Mouse (Mus musculus): Measurements from ENCODE around the gene Zfp445. TPM values are rescaled to one million over a fixed set of nuclear protein-coding genes. Genes with fewer than 3 reads are reported as not detected.

The Zfp445 gene
- polyA plus RNA-seq, 1 experiment from 2014 or later: 67.1 TPM

GRCm38 (mm10) chr9:122836126-122836525, 29.7 kb downstream of the Zfp445 start:
- H3K36me3 ChIP-seq: peaks cover 3% of the 10 kb centered on the region; the same call in 1 of the 2 replicates
- no peak overlapping the region for H3K4me2 ChIP-seq
- H3K4me3 ChIP-seq: no peak overlapping the region
- no peaks in the 10 kb centered on the region for H3K9me3 ChIP-seq
- ATAC-seq (ENCODE audit: borderline replicate concordance, extremely low read depth, low FRiP score, low TSS enrichment): no peak
- peak overlapping the region; percentile 77 for H3K27ac ChIP-seq
- peaks cover 18% of the 10 kb centered on the region for H3K4me1 ChIP-seq
- H3K27me3 ChIP-seq: no peaks in the 10 kb centered on the region
- 63% methylated on average over 9 of the region's 9 CpGs for WGBS
- no peak overlapping the region for H3K9ac ChIP-seq

DNA sequence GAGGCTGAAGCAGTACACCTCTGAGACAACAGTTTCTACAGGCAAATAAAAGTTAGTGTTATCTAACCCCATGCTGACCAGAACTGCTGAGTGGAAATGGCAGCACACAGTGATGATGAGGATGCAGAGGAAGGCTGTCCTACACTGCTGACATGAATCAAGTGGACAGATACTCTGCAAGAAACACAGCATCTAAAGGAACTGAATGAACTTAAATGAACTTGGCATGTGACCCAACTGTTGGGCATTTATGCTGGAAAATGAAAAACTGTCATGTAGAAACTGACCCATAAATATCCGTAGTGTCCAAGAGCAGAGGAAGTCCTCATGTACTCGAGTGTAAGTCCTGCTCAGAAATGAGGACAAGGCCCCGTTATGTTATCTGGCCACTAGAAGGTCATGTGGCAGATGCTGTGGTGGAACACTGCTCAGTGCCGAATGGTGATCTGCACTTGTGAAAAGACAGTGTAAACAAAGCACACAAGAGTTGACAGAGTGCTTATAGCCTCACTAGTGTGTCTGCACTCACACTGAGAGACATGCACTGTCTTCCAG, 35.9 kb downstream of the Zfp445 start:
- no peak overlapping the region for H3K27ac ChIP-seq
- H3K27me3 ChIP-seq: no peaks in the 10 kb centered on the region
- ATAC-seq (ENCODE audit: borderline replicate concordance, extremely low read depth, low FRiP score, low TSS enrichment): no peak
- peaks cover 18% of the 10 kb centered on the region for H3K36me3 ChIP-seq
- no peak overlapping the region for H3K4me2 ChIP-seq
- no peaks in the 10 kb centered on the region for H3K4me1 ChIP-seq
- 50% methylated on average over 4 of the region's 4 CpGs for whole genome bisulfite sequencing
- no peaks in the 10 kb centered on the region for H3K9me3 ChIP-seq
- no peak overlapping the region for H3K9ac ChIP-seq
- no peak overlapping the region for H3K4me3 ChIP-seq

DNA sequence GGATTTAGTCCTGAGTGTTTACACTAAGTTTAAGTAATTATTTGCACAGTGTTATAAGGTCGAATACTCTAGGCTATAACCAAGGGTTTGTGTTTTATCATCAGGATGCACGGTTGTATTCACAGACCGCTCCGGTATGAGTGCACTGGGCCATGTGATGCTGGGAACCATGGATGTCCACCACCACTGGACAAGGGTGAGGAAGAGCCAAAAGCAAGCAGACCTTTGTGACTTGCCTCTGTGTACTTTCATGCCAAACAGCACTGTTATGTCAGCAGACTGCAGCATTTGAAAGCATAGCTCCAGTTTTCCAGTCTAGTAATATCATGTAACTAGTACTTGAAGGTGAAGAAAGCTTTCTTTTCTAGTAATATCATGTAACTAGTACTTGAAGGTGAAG, 39.1 kb downstream of the Zfp445 start:
- no peak overlapping the region for H3K9ac ChIP-seq
- no peaks in the 10 kb centered on the region for H3K27me3 ChIP-seq
- no peak overlapping the region for H3K4me3 ChIP-seq
- no peak overlapping the region for H3K27ac ChIP-seq
- H3K4me2 ChIP-seq: no peak overlapping the region
- 61% methylated on average over 4 of the region's 4 CpGs for WGBS
- no peak for ATAC-seq (ENCODE audit: borderline replicate concordance, extremely low read depth, low FRiP score, low TSS enrichment)
- H3K9me3 ChIP-seq: no peaks in the 10 kb centered on the region
- H3K4me1 ChIP-seq: no peaks in the 10 kb centered on the region
- H3K36me3 ChIP-seq: peaks cover 24% of the 10 kb centered on the region

DNA sequence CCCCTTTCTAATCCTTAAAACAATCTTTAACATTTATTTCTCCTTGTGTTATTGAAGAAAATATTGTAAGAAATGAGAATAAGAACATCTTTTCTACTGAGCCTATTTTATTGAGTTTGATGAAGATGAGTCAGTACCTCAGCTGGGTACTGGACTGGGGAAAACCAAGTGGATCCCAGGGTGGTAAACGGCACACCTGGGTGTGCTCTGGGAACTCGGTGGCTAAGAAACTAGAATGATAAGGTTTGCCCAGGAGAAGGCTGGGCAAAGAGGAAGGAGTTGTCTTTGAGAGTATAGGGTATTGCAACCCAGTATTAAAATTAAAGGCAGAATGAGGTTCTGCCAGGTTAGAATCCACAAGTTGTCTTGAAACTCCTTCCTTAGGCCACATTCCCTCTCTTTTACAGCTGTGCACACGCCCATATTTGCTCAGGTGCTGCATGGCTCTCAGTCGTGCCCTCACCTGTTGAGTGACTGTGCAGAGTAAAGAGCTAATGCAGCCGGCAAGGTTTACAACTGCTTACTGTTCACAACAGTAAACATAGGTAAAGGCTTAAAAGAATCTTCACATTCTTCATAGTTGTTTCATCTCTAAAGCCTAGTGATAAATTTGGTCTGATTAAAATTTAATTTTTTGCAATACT, 42.3 kb downstream of the Zfp445 start:
- H3K27ac ChIP-seq: peak overlapping the region; percentile 35; the same call in 1 of the 2 replicates
- no peak for ATAC-seq (ENCODE audit: borderline replicate concordance, extremely low read depth, low FRiP score, low TSS enrichment)
- no peaks in the 10 kb centered on the region for H3K9me3 ChIP-seq
- no peak overlapping the region for H3K4me2 ChIP-seq
- H3K27me3 ChIP-seq: no peaks in the 10 kb centered on the region
- no peak overlapping the region for H3K4me3 ChIP-seq
- no peaks in the 10 kb centered on the region for H3K4me1 ChIP-seq
- H3K9ac ChIP-seq: no peak overlapping the region
- H3K36me3 ChIP-seq: peaks cover 24% of the 10 kb centered on the region
- 58% methylated on average over 5 of the region's 5 CpGs for WGBS

GRCm38 (mm10) chr9:122815239-122815851, 50.5 kb downstream of the Zfp445 start:
- Histone ChIP-seq H3K4me1 (no peaks in the 10 kb centered on the region), H3K4me3 (no peak overlapping the region), H3K4me2 (no peak overlapping the region), H3K9ac (no peak overlapping the region), H3K36me3 (peaks cover 16% of the 10 kb centered on the region; the same call in 1 of the 2 replicates), H3K27ac (no peak overlapping the region), H3K27me3 (no peaks in the 10 kb centered on the region), H3K9me3 (no peaks in the 10 kb centered on the region)
- WGBS: 59% methylated on average over 4 of the region's 4 CpGs
- no peak for ATAC-seq (ENCODE audit: borderline replicate concordance, extremely low read depth, low FRiP score, low TSS enrichment)

- Histone ChIP-seq H3K9ac (no peak overlapping the region), H3K4me3 (no peak overlapping the region), H3K27ac (no peak overlapping the region), H3K27me3 (no peaks in the 10 kb centered on the region), H3K36me3 (0 out of 2 replicates have a peak, but pooled peaks cover 13% of the 10 kb centered on the region), H3K9me3 (no peaks in the 10 kb centered on the region), H3K4me2 (no peak overlapping the region), H3K4me1 (no peaks in the 10 kb centered on the region)
- no peak for ATAC-seq (ENCODE audit: borderline replicate concordance, extremely low read depth, low FRiP score, low TSS enrichment)
- WGBS: 93% methylated on average over 2 of the region's 2 CpGs
Measured at GRCm38 (mm10) chr9:122814775-122815174, 51.0 kb downstream of the Zfp445 start.

- 82% methylated on average over 5 of the region's 5 CpGs for WGBS
- Histone ChIP-seq H3K4me3 (no peak overlapping the region), H3K27ac (no peak overlapping the region), H3K4me2 (no peak overlapping the region), H3K27me3 (no peaks in the 10 kb centered on the region), H3K9ac (no peak overlapping the region), H3K36me3 (0 out of 2 replicates have a peak, but pooled peaks cover 13% of the 10 kb centered on the region), H3K4me1 (no peaks in the 10 kb centered on the region), H3K9me3 (no peaks in the 10 kb centered on the region)
- no peak for ATAC-seq (ENCODE audit: borderline replicate concordance, extremely low read depth, low FRiP score, low TSS enrichment)
Measured at GRCm38 (mm10) chr9:122812386-122812785, 53.4 kb downstream of the Zfp445 start.

- no peak overlapping the region for H3K4me3 ChIP-seq
- H3K4me2 ChIP-seq: no peak overlapping the region
- H3K4me1 ChIP-seq: peaks cover 9% of the 10 kb centered on the region; the same call in 1 of the 2 replicates
- H3K27me3 ChIP-seq: no peaks in the 10 kb centered on the region
- H3K36me3 ChIP-seq: 0 out of 2 replicates have a peak, but pooled peaks cover 6% of the 10 kb centered on the region
- no peak overlapping the region for H3K27ac ChIP-seq
- no peaks in the 10 kb centered on the region for H3K9me3 ChIP-seq
- no peak overlapping the region for H3K9ac ChIP-seq
- ATAC-seq (ENCODE audit: borderline replicate concordance, extremely low read depth, low FRiP score, low TSS enrichment): no peak
- 90% methylated on average over 3 of the region's 3 CpGs for WGBS
Measured at GRCm38 (mm10) chr9:122810212-122810611, 55.6 kb downstream of the Zfp445 start.

GRCm38 (mm10) chr9:122807186-122807585, 58.6 kb downstream of the Zfp445 start:
- no peaks in the 10 kb centered on the region for H3K9me3 ChIP-seq
- no peak overlapping the region for H3K4me3 ChIP-seq
- no peak overlapping the region for H3K9ac ChIP-seq
- H3K4me2 ChIP-seq: no peak overlapping the region
- peak overlapping the region; percentile 97; the same call in 1 of the 2 replicates for H3K27ac ChIP-seq
- WGBS: 98% methylated on average over 2 of the region's 2 CpGs
- ATAC-seq (ENCODE audit: borderline replicate concordance, extremely low read depth, low FRiP score, low TSS enrichment): no peak
- no peaks in the 10 kb centered on the region for H3K36me3 ChIP-seq
- H3K27me3 ChIP-seq: no peaks in the 10 kb centered on the region
- H3K4me1 ChIP-seq: peaks cover 14% of the 10 kb centered on the region

DNA sequence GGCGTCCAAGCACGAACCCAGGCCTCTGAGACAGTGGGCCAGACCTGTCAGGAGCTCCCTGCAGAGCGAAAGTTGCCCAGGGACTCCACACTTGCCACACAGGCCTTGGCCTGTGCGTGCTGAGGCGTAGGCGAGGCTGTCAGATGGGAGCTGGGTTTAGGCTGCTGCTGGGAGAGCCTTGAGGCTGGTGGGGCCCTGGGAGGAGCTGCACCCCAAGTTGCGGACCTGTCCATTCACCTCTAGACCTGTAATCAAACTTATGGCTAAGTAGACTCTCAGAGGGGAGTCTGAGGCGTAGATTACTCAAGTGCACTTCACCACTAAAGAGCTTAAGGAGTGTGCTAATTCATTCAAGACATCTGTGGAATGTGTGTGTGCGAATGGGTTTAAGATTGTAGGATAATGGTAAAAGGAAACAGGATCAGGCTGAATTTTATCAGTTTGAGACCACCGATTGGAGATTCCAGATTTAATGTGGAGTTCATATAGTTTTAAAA, 59.9 kb downstream of the Zfp445 start:
- no peak for ATAC-seq (ENCODE audit: borderline replicate concordance, extremely low read depth, low FRiP score, low TSS enrichment)
- peak overlapping the region; percentile 90 for H3K4me2 ChIP-seq
- H3K27ac ChIP-seq: peak overlapping the region; percentile 97
- WGBS: 9% methylated on average over 10 of the region's 10 CpGs
- peaks cover 14% of the 10 kb centered on the region for H3K4me1 ChIP-seq
- no peaks in the 10 kb centered on the region for H3K36me3 ChIP-seq
- H3K9me3 ChIP-seq: no peaks in the 10 kb centered on the region
- H3K9ac ChIP-seq: peak overlapping the region; percentile 63
- peak overlapping the region; percentile 63 for H3K4me3 ChIP-seq
- no peaks in the 10 kb centered on the region for H3K27me3 ChIP-seq

GRCm38 (mm10) chr9:122805053-122805844, 60.6 kb downstream of the Zfp445 start, which contains the start of gene Tcaim:
Tcaim (plus strand) TSS chr9:122805539.
- peak; percentile 98 for ATAC-seq (ENCODE audit: borderline replicate concordance, extremely low read depth, low FRiP score, low TSS enrichment)
- H3K4me1 ChIP-seq: peaks cover 14% of the 10 kb centered on the region
- H3K27me3 ChIP-seq: no peaks in the 10 kb centered on the region
- H3K4me3 ChIP-seq: peak within 1 kb of the TSS; percentile 63
- peak within 1 kb of the TSS; percentile 90 for H3K4me2 ChIP-seq
- no peaks in the 10 kb centered on the region for H3K36me3 ChIP-seq
- H3K27ac ChIP-seq: peak within 1 kb of the TSS; percentile 97
- 6% methylated on average over 42 of the region's 42 CpGs for WGBS
- H3K9me3 ChIP-seq: no peaks in the 10 kb centered on the region
- peak within 1 kb of the TSS; percentile 63 for H3K9ac ChIP-seq
